Comparison of ENCODE assay signal across 8 mouse cellular contexts in genomic region chr17:25786280-25786679, GRCm38 (mm10). TPM values are rescaled to one million over a fixed set of nuclear protein-coding genes. Genes with fewer than 3 reads are reported as not detected.
DNase-seq lines count a peak whose midpoint lies in the region; ATAC-seq and TF ChIP-seq lines count a peak whose summit lies in the region.
"Had no signal": no experiment of that assay in that cellular context is flagged by ENCODE, and none has a peak within 500 bp of the region (broad histone marks: within the 10 kb centered on the region; RNA-seq: fewer than 3 reads in every experiment).

Ccdc78 (plus strand) TSS chr17:25786580.

- no peak for TF ChIP-seq POLR2A in olfactory bulb, adult 2 months (IDR thresholded peaks at IDR 0.05; ENCODE audit: insufficient read depth, low read depth, low read length)

- no peaks in the 10 kb centered on the region for H3K27me3 ChIP-seq in lung, embryonic 16.5 days (ENCODE audit: control insufficient read depth, insufficient read depth, low read depth, low read length)
- no peaks in the 10 kb centered on the region for H3K27me3 ChIP-seq in forebrain, embryonic 11.5 days (ENCODE audit: control insufficient read depth, insufficient read depth, low read length)
- no peaks in the 10 kb centered on the region for H3K27me3 ChIP-seq in limb, embryonic 11.5 days (ENCODE audit: control insufficient read depth, insufficient read depth, low read length)

- peak within 1 kb of the TSS; percentile 83 for H3K9ac ChIP-seq in lung, embryonic 16.5 days (ENCODE audit: low read length)
- H3K9ac ChIP-seq in forebrain, embryonic 11.5 days (ENCODE audit: low read length) = peak within 1 kb of the TSS; percentile 80
- peak within 1 kb of the TSS; percentile 64 for H3K9ac ChIP-seq in limb, embryonic 11.5 days (ENCODE audit: low read length)

- peaks cover 34% of the 10 kb centered on the region for H3K36me3 ChIP-seq in lung, embryonic 16.5 days (ENCODE audit: control insufficient read depth, insufficient read depth, low read length)
- no peaks in the 10 kb centered on the region; the same call in none of the 2 replicates for H3K36me3 ChIP-seq in forebrain, embryonic 11.5 days (ENCODE audit: control insufficient read depth, insufficient read depth, low read length)
- H3K36me3 ChIP-seq in limb, embryonic 11.5 days (ENCODE audit: control insufficient read depth, insufficient read depth, low read length) = peaks cover 29% of the 10 kb centered on the region

- no peak for TF ChIP-seq CTCF in olfactory bulb, adult 2 months (IDR thresholded peaks at IDR 0.05; ENCODE audit: insufficient read depth, low read depth, low read length)

- H3K9me3 ChIP-seq in lung, embryonic 16.5 days (ENCODE audit: control insufficient read depth, low read length) = no peaks in the 10 kb centered on the region
- H3K9me3 ChIP-seq in forebrain, embryonic 11.5 days (ENCODE audit: control insufficient read depth, low read length) = no peaks in the 10 kb centered on the region
- H3K9me3 ChIP-seq in limb, embryonic 11.5 days (ENCODE audit: control insufficient read depth, low read length) = no peaks in the 10 kb centered on the region

- peak within 1 kb of the TSS; percentile 65 for H3K4me2 ChIP-seq in lung, embryonic 16.5 days (ENCODE audit: low read depth, low read length)
- peak within 1 kb of the TSS; percentile 71 for H3K4me2 ChIP-seq in forebrain, embryonic 11.5 days (ENCODE audit: low read depth, low read length, severe bottlenecking)
- peak within 1 kb of the TSS; percentile 85 for H3K4me2 ChIP-seq in limb, embryonic 11.5 days (ENCODE audit: low read depth, severe bottlenecking)

- peaks cover 18% of the 10 kb centered on the region for H3K4me1 ChIP-seq in lung, embryonic 16.5 days (replicated peaks; ENCODE audit: control insufficient read depth, insufficient read depth, low read length)
- peaks cover 16% of the 10 kb centered on the region for H3K4me1 ChIP-seq in forebrain, embryonic 11.5 days (replicated peaks; ENCODE audit: control insufficient read depth, insufficient read depth, low read length)
- peaks cover 24% of the 10 kb centered on the region for H3K4me1 ChIP-seq in limb, embryonic 11.5 days (ENCODE audit: control insufficient read depth, insufficient read depth, low read length)
- peaks cover 21% of the 10 kb centered on the region for H3K4me1 ChIP-seq in olfactory bulb, adult 2 months (ENCODE audit: control insufficient read depth, insufficient read depth, low read length)

- H3K4me3 ChIP-seq in lung, embryonic 16.5 days (ENCODE audit: low read length) = peak within 1 kb of the TSS; percentile 84
- peak within 1 kb of the TSS; percentile 69 for H3K4me3 ChIP-seq in forebrain, embryonic 11.5 days (ENCODE audit: low read depth, low read length)
- peak within 1 kb of the TSS; percentile 76 for H3K4me3 ChIP-seq in limb, embryonic 11.5 days (ENCODE audit: low read depth, low read length)
- peak within 1 kb of the TSS; percentile 64 for H3K4me3 ChIP-seq in olfactory bulb, adult 2 months (ENCODE audit: insufficient read depth, low read depth, low read length)

- 79% methylated on average over 3 of the region's 3 CpGs for WGBS in lung, embryonic 16.5 days
- 82% methylated on average over 3 of the region's 3 CpGs for WGBS in forebrain, embryonic 11.5 days
- WGBS in limb, embryonic 11.5 days = 86% methylated on average over 3 of the region's 3 CpGs
- 73% methylated on average over 3 of the region's 3 CpGs for WGBS in olfactory bulb, adult 2 months

- peak within 1 kb of the TSS; percentile 84 for H3K27ac ChIP-seq in lung, embryonic 16.5 days (ENCODE audit: low read length)
- H3K27ac ChIP-seq in forebrain, embryonic 11.5 days (ENCODE audit: low read depth, low read length) = peak within 1 kb of the TSS; percentile 91
- peak within 1 kb of the TSS; percentile 87 for H3K27ac ChIP-seq in limb, embryonic 11.5 days (replicated peaks; ENCODE audit: low read depth, low read length)
- H3K27ac ChIP-seq in olfactory bulb, adult 2 months (ENCODE audit: insufficient read depth, low read depth, low read length) = peak within 1 kb of the TSS; percentile 38

- no peak for ATAC-seq in lung, embryonic 16.5 days (ENCODE audit: low read depth)
- no peak for ATAC-seq in forebrain, embryonic 11.5 days (replicated peaks; ENCODE audit: low FRiP score)
- ATAC-seq in limb, embryonic 11.5 days (ENCODE audit: insufficient number of reproducible peaks, low FRiP score, low TSS enrichment, low read depth) = no peak

- DNase-seq in lung, postnatal 10 days = no peak
- no peak for DNase-seq in forebrain, embryonic 11.5 days (ENCODE audit: low spot score)
- no peak for DNase-seq in limb, embryonic 11.5 days (ENCODE audit: low spot score)
- DNase-seq in adrenal gland, postnatal 4 days (ENCODE audit: low spot score in 2 of 2) = no peak
- no peak for DNase-seq in gastrocnemius, postnatal 4 days (ENCODE audit: low spot score in 2 of 2)
- DNase-seq: adrenal gland, adult 8-10 months had no signal

RNA-seq across cellular contexts. Expression of gene Ccdc78, which starts in this region (rescaled TPM):
- polyA plus RNA-seq in lung, embryonic 16.5 days (2015; fragmentation: Nextera tagmentation; extraction: Ambion mirVana) = 2.1 and 4.5 TPM in 2 replicates
- 0.25 and 0.47 TPM in 2 replicates for polyA plus RNA-seq in forebrain, embryonic 11.5 days (2014; fragmentation: Nextera tagmentation; extraction: Ambion mirVana)
- polyA plus RNA-seq in limb, embryonic 11.5 days (2014; fragmentation: Nextera tagmentation; extraction: Ambion mirVana) = 0.11 and 0.16 TPM in 2 replicates
- not detected in 2 replicates for polyA plus RNA-seq in olfactory bulb, adult 2 months (2012; ENCODE audit: insufficient read depth, insufficient read length, low replicate concordance, missing spikeins)
- total RNA-seq in adrenal gland, postnatal 4 days (2021) = under 1 TPM in 1 of 2 experiments, not detected in 1; 0.22 TPM
- total RNA-seq in gastrocnemius, postnatal 4 days (2021) = not detected

Comparison
In these comparisons a context has a peak if more than half of its experiments do, and no peak if none do; other contexts are left out.
1. H3K27ac ChIP-seq: peak in every context shown above with its lines; median percentile 91 in forebrain, embryonic 11.5 days; 87 in limb, embryonic 11.5 days; 84 in lung, embryonic 16.5 days; 38 in olfactory bulb, adult 2 months.